Mouse (Mus musculus) brain, embryonic 14.5 days (tissue): ENCODE results near the gene Slc16a11. TPM values are rescaled to one million over a fixed set of nuclear protein-coding genes. Genes with fewer than 3 reads are reported as not detected.

Experiments
- DNase-seq: peaks from one replicate; pipeline ENCODE4 v3.0.0-alpha.2; 2011; ENCODE audit warnings: low read depth
- CTCF ChIP-seq: fragments of 200-500 bp; IDR thresholded peaks from 2 replicates; pipeline ENCODE4 v1.5.1; 2012; ENCODE audit warnings: inconsistent platforms, mild to moderate bottlenecking, moderate library complexity, borderline replicate concordance; ENCODE audit not compliant: insufficient read depth, insufficient read length; ENCODE audit errors: extremely low read depth
- POLR2A ChIP-seq: fragments of 200-500 bp; IDR thresholded peaks from 2 replicates; pipeline ENCODE4 v1.6.1; 2012; ENCODE audit warnings: mild to moderate bottlenecking, inconsistent platforms, borderline replicate concordance; ENCODE audit not compliant: poor library complexity, insufficient read depth, insufficient read length, severe bottlenecking; ENCODE audit errors: extremely low read depth
- polyA plus RNA-seq: library from polyadenylated mRNA; depleted of rRNA; stranded (reverse); fragments of >200 nt; gene quantifications from 2 replicates; pipeline ENCODE4 v1.2.3, GENCODE M21; 2012

Gene Slc16a11
- polyA plus RNA-seq, 1 experiment = 2.8 TPM

GRCm38 (mm10) chr11:70207283-70207682, 5.3 kb upstream of the Slc16a11 start:
- no peak for TF ChIP-seq CTCF
- TF ChIP-seq POLR2A = no peak
- DNase-seq = no peak

GRCm38 (mm10) chr11:70208778-70209388, 3.7 kb upstream of the Slc16a11 start:
- no peak for TF ChIP-seq CTCF
- TF ChIP-seq POLR2A = no peak
- no peak for DNase-seq

GRCm38 (mm10) chr11:70210681-70211080, 1.9 kb upstream of the Slc16a11 start:
- TF ChIP-seq POLR2A (no peak), CTCF (no peak)
- no peak for DNase-seq

GRCm38 (mm10) chr11:70211972-70212371, 580 bp upstream of the Slc16a11 start:
- TF ChIP-seq CTCF (no peak), POLR2A (no peak)
- DNase-seq = no peak

- TF ChIP-seq CTCF (peak; percentile 71), POLR2A (no peak)
- DNase-seq = peak; percentile 87
These were observed 344 bp downstream of the Slc16a11 start for GRCm38 (mm10) chr11:70212896-70213295.

GRCm38 (mm10) chr11:70213736-70214135, 1.2 kb downstream of the Slc16a11 start:
- no peak for DNase-seq
- TF ChIP-seq POLR2A = no peak
- no peak for TF ChIP-seq CTCF

- no peak for DNase-seq
- no peak for TF ChIP-seq CTCF
- no peak for TF ChIP-seq POLR2A
These were observed 1.8 kb downstream of the Slc16a11 start for GRCm38 (mm10) chr11:70214191-70214855.

- TF ChIP-seq CTCF = no peak
- TF ChIP-seq POLR2A = no peak
- DNase-seq = no peak
These were observed 2.3 kb downstream of the Slc16a11 start for GRCm38 (mm10) chr11:70214856-70215209.

- no peak for DNase-seq
- TF ChIP-seq POLR2A (no peak), CTCF (no peak)
These were observed 2.7 kb downstream of the Slc16a11 start for GRCm38 (mm10) chr11:70215301-70215700.

- no peak for DNase-seq
- TF ChIP-seq CTCF (no peak), POLR2A (no peak)
These were observed 3.6 kb downstream of the Slc16a11 start for GRCm38 (mm10) chr11:70216103-70216502.

- no peak for TF ChIP-seq POLR2A
- TF ChIP-seq CTCF = no peak
- DNase-seq = no peak
These were observed 5.5 kb downstream of the Slc16a11 start for GRCm38 (mm10) chr11:70218039-70218438.

GRCm38 (mm10) chr11:70218741-70219470, 6.4 kb downstream of the Slc16a11 start:
- TF ChIP-seq POLR2A (no peak), CTCF (no peak)
- DNase-seq = no peak

GRCm38 (mm10) chr11:70219873-70220272, 7.3 kb downstream of the Slc16a11 start:
- no peak for DNase-seq

More at GRCm38 (mm10) chr11:70219873-70220272, 7.3 kb downstream of the Slc16a11 start:
- TF ChIP-seq POLR2A (no peak), CTCF (no peak)
